In the genomic region with DNA sequence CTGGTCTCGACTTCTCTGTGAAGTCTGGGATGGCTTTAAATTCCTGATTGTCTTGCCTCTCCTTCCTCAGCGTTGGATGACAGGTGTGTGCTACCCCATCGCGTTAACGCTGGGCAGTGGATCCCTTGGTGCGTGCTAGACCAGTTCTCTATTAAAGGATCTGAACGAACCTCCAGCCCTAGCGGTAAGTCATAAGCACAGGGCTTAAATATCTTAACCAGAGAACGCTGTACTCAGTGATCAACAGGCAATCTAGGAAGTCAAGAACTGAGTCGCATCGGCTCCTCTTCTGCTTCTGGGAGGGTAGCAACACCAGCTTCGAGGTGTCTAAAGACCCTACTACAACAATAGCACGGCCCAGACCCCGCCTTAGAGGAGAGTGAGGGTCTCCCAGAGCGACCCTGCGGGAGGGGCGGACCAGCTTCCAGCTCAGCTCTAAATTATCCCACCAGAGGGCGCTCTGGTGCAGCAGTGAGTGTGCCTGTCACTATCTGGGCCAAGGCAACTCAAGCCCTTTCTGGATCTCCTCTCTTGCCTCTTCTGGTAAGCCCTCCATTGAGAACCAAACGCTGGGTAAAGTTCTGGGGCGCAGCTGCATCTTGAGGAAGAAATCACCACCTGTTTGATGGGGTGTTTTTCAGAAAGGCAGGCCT, we compare ENCODE assay signal across 8 mouse cellular contexts. TPM values are rescaled to one million over a fixed set of nuclear protein-coding genes. Genes with fewer than 3 reads are reported as not detected.
DNase-seq lines count a peak whose midpoint lies in the region; ATAC-seq and TF ChIP-seq lines count a peak whose summit lies in the region.

No protein-coding gene starts in this region.

- H3K9me3 ChIP-seq in ES-E14 (ENCODE audit: control insufficient read depth, insufficient read depth, low read depth, low read length) = no peaks in the 10 kb centered on the region
- H3K9me3 ChIP-seq in forebrain, embryonic 16.5 days (ENCODE audit: control insufficient read depth, low read length) = no peaks in the 10 kb centered on the region
- H3K9me3 ChIP-seq in hindbrain, embryonic 10.5 days = no peaks in the 10 kb centered on the region

- peak overlapping the region; percentile 25 to 63; a peak in 3 of 4 replicates for H3K4me3 ChIP-seq in ES-E14 (ENCODE audit: insufficient read depth in 1 of 2, low read depth in 1 of 2, low read length in 2 of 2, poor library complexity in 1 of 2, severe bottlenecking in 1 of 2)
- H3K4me3 ChIP-seq in forebrain, embryonic 16.5 days (replicated peaks; ENCODE audit: low read length) = peak overlapping the region; percentile 34
- H3K4me3 ChIP-seq in hindbrain, embryonic 10.5 days = peak overlapping the region; percentile 44

- peaks cover 11% of the 10 kb centered on the region for H3K27me3 ChIP-seq in forebrain, embryonic 16.5 days (replicated peaks; ENCODE audit: control insufficient read depth, insufficient read depth, low read length)
- H3K27me3 ChIP-seq in hindbrain, embryonic 10.5 days (ENCODE audit: insufficient read depth, poor library complexity, severe bottlenecking) = peaks cover 25% of the 10 kb centered on the region

- DNase-seq in ES-E14 (ENCODE audit: low read depth, low spot score) = peak; percentile 75
- peak; percentile 54 for DNase-seq in cerebellum, adult 11-12 months
- DNase-seq in hindbrain, embryonic 10.5 days (ENCODE audit: low spot score) = peak; percentile 87
- peak; percentile 64 for DNase-seq in layer of hippocampus, adult 9-10 months (ENCODE audit: low spot score)
- peak; percentile 93 for DNase-seq in lung, postnatal 14 days
- DNase-seq in ovary, postnatal 36 days (ENCODE audit: low spot score) = peak; percentile 81
- DNase-seq in thymus, postnatal 36 days = peak; percentile 78 to 81

- 2% methylated on average over 20 of the region's 20 CpGs for WGBS in forebrain, embryonic 16.5 days
- 4% methylated on average over 20 of the region's 20 CpGs for WGBS in hindbrain, embryonic 10.5 days

- H3K9ac ChIP-seq in ES-E14 (ENCODE audit: insufficient read depth, low read depth, low read length, poor library complexity, severe bottlenecking) = peak overlapping the region; percentile 26; the same call in 1 of the 2 replicates
- no peak overlapping the region; the same call in 1 of the 2 replicates for H3K9ac ChIP-seq in forebrain, embryonic 16.5 days (replicated peaks; ENCODE audit: low read depth, low read length)

- in situ Hi-C loops in ES-E14 (cut with MboI; ENCODE audit: low sequenced_read_pairs in 2 of 2, unreplicated experiment in 2 of 2) = loop anchor here (5.0 to 10.0 kb wide), 2 partner anchors 74 to 82 kb away; no protein-coding TSS in a partner anchor

- peak; percentile 67 for ATAC-seq in forebrain, embryonic 16.5 days

- H3K4me1 ChIP-seq in ES-E14 (ENCODE audit: control insufficient read depth in 2 of 2, insufficient read depth in 2 of 2, low read length in 2 of 2, poor library complexity in 1 of 2) = peaks cover 0 to 3% of the 10 kb centered on the region in 2 experiments; a peak in 1 of 4 replicates
- peaks cover 4% of the 10 kb centered on the region for H3K4me1 ChIP-seq in forebrain, embryonic 16.5 days (replicated peaks; ENCODE audit: control insufficient read depth, insufficient read depth, low read length)
- peaks cover 7% of the 10 kb centered on the region; the same call in 1 of the 2 replicates for H3K4me1 ChIP-seq in hindbrain, embryonic 10.5 days (replicated peaks)

- H3K27ac ChIP-seq in ES-E14 (ENCODE audit: insufficient read depth, low read depth, low read length, poor library complexity, severe bottlenecking) = no peak overlapping the region
- H3K27ac ChIP-seq in forebrain, embryonic 16.5 days (ENCODE audit: low read length) = no peak overlapping the region
- H3K27ac ChIP-seq in hindbrain, embryonic 10.5 days = no peak overlapping the region

- H3K4me2 ChIP-seq in forebrain, embryonic 16.5 days (ENCODE audit: low read length) = peak overlapping the region; percentile 58

- no peaks in the 10 kb centered on the region for H3K36me3 ChIP-seq in ES-E14 (ENCODE audit: control insufficient read depth, insufficient read depth, low read length, poor library complexity, severe bottlenecking)
- no peaks in the 10 kb centered on the region for H3K36me3 ChIP-seq in forebrain, embryonic 16.5 days (ENCODE audit: control insufficient read depth, insufficient read depth)
- H3K36me3 ChIP-seq in hindbrain, embryonic 10.5 days = no peaks in the 10 kb centered on the region

TF ChIP-seq in ES-E14, 5 proteins besides CTCF, POLR2A, EP300 and RAD21:
- TF ChIP-seq MAFK (IDR thresholded peaks at IDR 0.05; ENCODE audit: insufficient read depth, low read depth, low read length) (no peak), ZC3H11A (IDR thresholded peaks at IDR 0.05; ENCODE audit: borderline replicate concordance, low read depth, low read length) (peak; percentile 63; the same call in 1 of the 2 replicates)

RNA-seq across cellular contexts. Expression of gene Cavin1, which starts 12.6 kb away (rescaled TPM):
- total RNA-seq in ES-E14 (2012; rRNA removed) = 16.4 and 30.7 TPM in 2 replicates
- 33.6 and 45.4 TPM in 2 replicates for polyA plus RNA-seq in forebrain, embryonic 16.5 days (2015; fragmentation: Nextera tagmentation; extraction: Ambion mirVana)
- polyA plus RNA-seq in hindbrain, embryonic 10.5 days (2016; fragmentation: Nextera tagmentation; extraction: Ambion mirVana) = 18.2 and 21.4 TPM in 2 replicates

RNA-seq across cellular contexts. Expression of gene Atp6v0a1, which starts 26.0 kb away (rescaled TPM):
- total RNA-seq in ES-E14 (2012; rRNA removed) = 38.1 and 43.4 TPM in 2 replicates
- 90.6 and 111 TPM in 2 replicates for polyA plus RNA-seq in forebrain, embryonic 16.5 days (2015; fragmentation: Nextera tagmentation; extraction: Ambion mirVana)
- 36.2 and 48.1 TPM in 2 replicates for polyA plus RNA-seq in hindbrain, embryonic 10.5 days (2016; fragmentation: Nextera tagmentation; extraction: Ambion mirVana)

RNA-seq across cellular contexts. Expression of gene Stat3, which starts 43.9 kb away (rescaled TPM):
- total RNA-seq in ES-E14 (2012; rRNA removed) = 61.5 and 78.9 TPM in 2 replicates
- polyA plus RNA-seq in forebrain, embryonic 16.5 days (2015; fragmentation: Nextera tagmentation; extraction: Ambion mirVana) = 30.6 and 31.5 TPM in 2 replicates
- 21.1 and 31.5 TPM in 2 replicates for polyA plus RNA-seq in hindbrain, embryonic 10.5 days (2016; fragmentation: Nextera tagmentation; extraction: Ambion mirVana)
